Mouse (Mus musculus) megakaryocyte progenitor cell, adult 5-6 weeks (primary cell): ENCODE data around the gene Adgb. TPM values are rescaled to one million over a fixed set of nuclear protein-coding genes. Genes with fewer than 3 reads are reported as not detected.
"Not testable (repeated sequence)": the region's sequence is repeated elsewhere in the genome, so short reads cannot be mapped to it uniquely, and the experiment has no call there.

ENCODE experiments used
- ATAC-seq: replicated peaks from 2 replicates; pipeline ENCODE4 v1.8.0; 2016; ENCODE audit warnings: mild to moderate bottlenecking, moderate TSS enrichment, inconsistent platforms; ENCODE audit not compliant: poor library complexity
- total RNA-seq, 2 experiments: library from RNA; stranded (forward) in 1 of 2; stranded (reverse) in 1 of 2; fragments of 157-497, 149-512 nt in 1 of 2; fragments of 200-1000 nt in 1 of 2; gene quantifications; 2 replicates each; pipeline versions ENCODE4 v1.2.3 to v1.2.4; 2015 to 2017

Adgb gene
- total RNA-seq (2015) = 0.72 and 1.3 TPM in 2 replicates
- total RNA-seq (2017) = 0.21 and 0.51 TPM in 2 replicates

DNA sequence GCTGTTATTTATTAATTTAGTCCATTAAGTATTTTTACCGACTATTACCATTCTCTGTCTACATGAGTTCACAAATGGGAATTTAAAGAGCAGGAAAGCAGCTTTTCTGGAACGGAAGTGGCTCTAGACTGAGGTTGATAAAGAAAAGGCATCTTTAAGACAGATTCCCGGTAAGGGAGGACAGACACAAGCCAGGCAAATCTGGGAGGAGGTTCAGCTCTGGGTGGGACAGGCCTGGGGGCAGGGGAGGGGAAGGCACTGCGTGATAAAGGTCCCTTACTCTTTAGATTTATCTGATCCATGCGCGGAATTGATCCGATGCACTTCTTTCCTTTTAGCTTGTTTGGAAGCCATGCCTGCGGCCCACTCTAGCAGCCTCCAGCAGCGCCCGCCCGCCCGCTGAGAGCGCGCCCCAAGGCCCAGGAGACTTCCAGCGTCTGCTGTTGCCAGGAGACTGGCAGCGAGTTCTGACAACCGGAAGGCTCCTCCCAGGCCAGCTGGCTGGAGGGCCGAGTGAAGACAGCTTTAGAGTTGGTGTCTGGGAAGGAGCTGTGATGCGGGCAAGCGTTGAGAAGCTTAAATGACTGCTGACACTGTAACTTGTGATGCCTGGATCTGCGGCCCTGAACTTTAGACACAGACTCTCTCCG, at the start of gene Adgb:
Adgb (minus strand) TSS at position 366 of the 650 bp plus-strand sequence.
- ATAC-seq = peak; percentile 71

DNA sequence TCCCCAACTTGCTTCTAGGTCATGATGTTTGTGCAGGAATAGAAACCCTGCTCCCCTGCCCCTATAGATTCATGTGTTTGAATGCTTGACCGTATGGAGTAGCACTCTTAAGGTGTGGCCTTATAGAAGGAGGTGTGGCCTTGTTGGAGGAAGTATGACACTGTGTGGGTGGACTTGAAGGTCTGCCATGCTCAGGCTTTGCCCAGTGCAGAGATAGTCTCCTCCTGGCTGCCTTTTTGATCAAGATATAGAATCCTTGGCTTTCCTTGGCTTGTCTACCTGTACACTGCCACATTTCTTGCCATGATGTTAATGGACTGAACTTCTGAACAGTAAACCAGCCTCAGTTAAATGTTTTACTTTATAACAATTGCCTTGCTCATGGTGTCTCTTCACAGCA, 8.0 kb upstream of the Adgb start:
- no peak for ATAC-seq

DNA sequence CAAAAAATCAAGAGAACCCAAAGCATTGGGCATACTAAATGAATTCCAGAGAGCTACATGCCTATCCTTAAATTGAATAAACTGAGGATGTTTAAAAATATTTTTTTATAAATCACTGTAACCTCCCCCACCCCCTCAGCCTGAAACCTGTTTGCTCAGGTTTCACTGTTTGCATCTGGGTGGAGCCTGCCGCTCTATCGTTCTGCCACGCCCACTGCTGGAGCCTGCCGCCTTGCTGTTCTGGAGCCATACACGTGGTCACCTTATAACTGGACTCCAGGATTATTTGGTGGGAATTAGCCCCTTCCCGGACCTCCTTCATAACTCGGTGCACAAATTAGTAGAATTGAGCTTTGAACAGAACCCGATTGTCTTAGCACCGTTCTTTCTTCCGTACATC, 5.3 kb upstream of the Adgb start:
- not testable (repeated sequence) for ATAC-seq

DNA sequence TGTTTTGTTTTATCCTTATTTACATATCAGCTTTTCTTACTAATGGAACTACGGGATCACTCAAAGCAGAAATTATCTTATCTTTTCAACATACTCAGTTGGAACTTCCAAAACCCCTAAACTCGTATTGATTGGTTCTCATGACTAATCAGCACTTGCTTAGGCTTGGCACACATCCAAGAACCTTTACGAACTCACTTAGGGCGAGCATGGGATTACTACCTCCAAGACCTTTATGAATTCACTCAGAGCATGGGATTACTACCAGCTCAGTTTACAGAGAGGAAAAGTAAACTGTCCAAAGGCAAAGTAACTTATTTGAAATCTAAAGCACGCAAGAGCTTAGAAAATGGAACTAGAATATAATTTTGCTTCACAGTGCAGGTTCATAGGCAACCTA, 4.8 kb upstream of the Adgb start:
- no peak for ATAC-seq

DNA sequence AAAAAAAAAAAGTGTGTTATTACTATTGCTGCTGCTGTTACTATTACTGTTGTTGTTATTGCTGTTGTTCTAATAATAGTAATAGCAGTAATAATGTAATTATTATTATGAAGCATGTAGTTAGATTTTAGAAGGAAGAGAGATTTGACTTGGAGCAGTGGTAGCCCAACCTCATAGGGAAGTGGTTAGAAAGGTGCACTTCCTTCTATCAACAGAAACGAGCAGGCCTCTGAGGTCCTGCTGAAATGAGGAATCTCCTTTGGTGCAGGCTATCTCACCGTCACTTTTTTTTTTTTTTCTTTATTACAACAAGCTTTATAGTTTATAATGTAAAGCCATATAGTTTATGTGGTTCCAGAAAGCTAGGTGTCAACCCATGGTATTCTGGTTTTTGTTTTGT, 4.4 kb upstream of the Adgb start:
- ATAC-seq = peak; percentile 83

DNA sequence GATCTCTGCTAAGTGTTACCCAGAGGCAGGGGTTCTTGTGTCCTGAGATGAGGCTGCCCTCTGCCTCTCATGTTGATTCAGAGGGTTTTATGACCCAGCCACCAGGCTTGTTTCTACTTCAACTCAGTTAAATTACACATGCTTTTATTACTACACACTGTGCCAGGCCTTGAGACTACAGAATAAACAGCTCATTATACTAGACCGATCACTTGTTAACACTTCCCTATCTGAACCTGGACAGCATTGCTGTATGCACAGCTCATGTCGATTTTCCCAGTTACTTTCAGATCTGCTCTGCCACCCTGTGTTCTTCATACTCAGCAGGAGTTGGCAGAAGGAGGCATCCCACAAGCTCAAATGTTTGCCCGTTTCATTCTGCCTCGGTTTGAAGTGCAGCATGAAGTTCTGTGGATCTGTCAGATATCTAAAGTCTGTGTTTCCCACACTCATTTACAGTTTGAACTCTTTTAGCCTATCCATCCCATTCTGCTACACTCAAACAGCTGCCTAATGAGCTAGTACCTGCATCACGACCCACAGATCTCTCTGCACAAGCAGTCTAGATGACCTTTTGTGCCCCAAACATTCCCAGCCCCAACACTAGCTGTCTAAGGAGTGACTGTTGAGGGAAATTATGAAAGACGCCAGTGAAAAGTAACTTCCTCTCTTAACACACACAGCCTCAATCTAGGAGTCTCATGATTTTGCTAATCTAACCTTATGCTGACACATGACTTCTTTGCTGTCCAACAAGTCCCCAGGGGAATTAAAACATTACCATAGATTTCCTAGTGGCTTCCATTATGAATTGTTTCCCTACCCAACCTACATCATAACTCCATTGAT, 3.2 kb downstream of the Adgb start:
- ATAC-seq = peak; percentile 74

DNA sequence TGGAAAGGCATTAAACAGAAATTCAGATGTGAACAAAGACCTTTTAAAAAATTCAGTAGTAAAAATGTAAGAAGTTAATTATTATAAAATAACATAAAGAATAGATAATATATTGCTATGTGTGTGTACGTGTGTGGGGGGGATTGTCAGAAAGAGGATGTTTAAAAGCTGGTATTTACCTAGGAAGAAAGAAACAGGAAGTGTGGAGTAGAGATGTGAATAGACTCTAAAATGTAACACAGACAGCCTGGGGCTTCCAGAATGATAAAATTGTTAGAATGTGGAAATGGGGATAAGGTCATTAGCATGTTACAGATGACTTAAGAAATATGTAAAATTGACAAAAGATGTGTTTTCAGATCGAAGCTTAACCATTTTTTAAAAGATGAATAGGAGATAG, 12.0 kb downstream of the Adgb start:
- peak; percentile 64 for ATAC-seq

DNA sequence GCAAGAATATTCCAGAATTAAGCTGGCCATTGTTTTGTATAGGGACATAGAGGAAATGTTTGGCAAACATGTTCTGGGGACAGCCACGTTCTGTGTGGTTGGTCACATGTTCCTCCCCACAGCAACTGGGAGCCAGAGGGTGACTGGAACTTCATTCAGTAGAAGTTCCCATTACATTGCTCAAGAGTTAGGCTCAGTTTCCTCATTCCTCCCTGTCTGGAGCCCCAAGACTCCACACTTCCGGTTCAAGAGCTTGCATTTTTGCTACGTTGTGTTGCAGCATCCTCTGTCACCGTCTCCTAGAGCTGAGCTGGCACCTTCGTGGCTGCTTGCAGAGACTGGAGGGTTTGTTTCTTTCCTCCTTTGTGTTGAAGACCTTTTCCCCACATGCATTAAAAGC, 15.1 kb downstream of the Adgb start:
- ATAC-seq = peak; percentile 98

DNA sequence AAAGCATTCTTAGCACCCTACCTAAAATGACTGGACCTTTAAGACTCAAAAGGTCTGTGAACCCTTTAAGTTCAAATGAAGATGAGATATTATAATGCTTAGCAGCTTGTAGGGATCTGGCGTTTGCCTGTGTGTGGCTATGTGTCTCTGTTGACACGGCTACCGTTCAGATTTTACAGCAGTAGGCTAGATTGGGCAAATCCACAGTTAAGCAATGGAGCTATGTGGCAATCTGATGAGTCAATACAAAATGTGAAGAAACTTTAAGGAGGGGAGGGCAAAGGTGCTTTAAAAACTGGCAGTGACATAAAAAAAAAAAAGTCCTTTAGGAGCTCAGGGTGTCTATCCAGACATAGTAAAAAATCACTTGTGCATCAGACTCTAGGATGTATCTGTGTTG, 23.1 kb downstream of the Adgb start:
- peak; percentile 100 for ATAC-seq

DNA sequence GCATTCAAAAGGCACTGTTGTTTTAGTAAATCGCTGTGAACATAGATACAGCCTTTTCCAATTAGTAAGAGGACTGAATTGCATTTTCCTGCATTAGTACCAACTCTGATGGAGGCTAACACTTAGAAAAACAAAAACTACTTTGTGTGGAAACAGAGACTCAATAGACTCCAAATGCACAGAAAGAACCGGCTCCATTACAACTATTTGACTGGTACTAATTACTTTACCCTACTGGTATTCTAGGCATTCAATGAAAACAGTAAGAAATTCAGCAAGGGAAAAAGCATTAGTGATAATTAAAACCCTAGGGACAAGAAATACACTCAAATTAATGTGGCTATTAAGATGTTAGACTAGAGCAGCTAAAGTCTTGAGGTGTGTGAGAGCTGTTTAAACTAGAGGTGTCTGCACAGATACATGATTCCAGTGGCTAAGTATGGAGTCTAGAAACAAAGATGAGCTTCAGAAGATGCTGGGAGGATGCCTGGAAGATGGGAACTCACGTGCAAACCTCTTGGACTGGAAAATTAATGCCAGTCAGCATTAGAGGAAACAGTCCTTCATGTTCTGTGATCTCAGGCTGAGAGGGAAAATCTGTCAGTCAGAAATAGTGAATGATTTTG, 27.2 kb downstream of the Adgb start:
- no peak for ATAC-seq

DNA sequence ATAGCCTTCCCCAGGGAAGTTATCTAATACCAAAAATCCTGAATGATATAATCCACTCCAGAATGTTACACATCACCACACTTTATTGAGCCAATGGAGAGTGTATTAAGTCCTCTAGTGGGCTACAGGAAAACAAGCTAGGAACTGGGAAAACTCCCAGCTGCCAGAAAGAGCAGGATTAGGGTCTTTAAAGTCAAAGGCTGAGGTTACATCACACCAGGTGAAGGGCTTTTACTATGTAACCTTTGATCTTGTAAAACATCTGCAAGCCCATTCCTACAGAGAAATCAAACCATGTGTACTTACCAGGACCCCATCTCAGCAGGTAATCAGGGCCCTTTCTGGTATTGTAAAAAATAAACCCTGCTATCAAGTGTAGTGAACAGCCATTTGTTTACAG, 28.6 kb downstream of the Adgb start:
- no peak for ATAC-seq

DNA sequence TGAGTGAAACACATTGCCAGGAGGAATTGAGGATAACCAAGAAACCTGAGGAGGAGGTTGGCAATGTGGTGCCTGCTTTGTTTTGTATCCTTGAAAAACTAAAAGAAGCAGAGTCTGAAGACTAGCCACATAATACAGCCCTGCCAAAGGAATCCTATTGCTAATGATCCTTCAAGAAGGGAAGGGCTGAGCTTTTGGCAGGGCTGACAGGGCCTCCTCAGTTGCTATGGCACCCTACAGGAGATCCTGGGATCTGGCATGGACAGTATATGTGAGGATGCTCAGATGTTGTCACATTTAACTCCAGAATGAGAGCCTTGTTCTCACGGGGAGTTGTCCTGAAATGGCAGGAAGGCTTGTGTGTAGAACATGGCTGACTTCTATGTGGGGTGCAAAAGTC, 37.1 kb downstream of the Adgb start:
- no peak for ATAC-seq

DNA sequence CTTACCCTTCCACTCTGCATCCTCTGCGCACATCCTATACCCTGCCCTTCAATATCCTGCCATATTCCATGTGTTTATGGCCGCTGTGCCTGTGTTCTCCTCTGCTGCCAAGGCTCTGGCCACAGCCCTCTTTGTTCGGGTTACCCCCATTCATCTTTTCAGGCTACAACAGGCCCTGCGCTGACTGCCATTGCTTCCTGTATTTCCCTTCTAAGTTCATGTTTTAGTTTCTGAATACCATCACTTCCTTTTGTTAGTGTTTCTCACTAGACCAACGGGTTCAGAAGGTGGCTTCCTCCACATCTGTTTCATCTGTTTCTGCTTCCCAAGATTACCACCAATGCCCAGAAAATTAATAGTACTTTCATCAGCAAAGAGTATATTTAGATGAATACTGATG, 42.5 kb downstream of the Adgb start:
- peak; percentile 77 for ATAC-seq

DNA sequence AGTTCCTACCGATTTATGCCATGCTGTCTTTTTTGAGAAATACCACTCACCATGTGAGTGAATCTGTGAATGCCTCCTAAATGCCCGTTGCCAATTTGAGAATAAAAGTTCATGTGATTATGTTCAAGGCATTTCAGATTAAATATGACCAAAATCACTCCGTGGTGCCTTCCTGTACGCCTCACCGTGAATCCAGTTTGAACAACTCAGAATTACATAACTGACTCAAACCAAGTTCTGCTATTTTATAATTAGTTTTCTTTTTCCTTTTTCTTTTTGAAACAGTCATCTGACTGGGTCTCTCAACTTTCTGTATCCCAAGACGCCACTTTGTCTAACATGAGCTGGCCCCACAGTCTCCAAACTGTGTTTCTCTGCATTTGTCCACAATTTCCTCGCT, 43.1 kb downstream of the Adgb start:
- ATAC-seq = peak; percentile 56

DNA sequence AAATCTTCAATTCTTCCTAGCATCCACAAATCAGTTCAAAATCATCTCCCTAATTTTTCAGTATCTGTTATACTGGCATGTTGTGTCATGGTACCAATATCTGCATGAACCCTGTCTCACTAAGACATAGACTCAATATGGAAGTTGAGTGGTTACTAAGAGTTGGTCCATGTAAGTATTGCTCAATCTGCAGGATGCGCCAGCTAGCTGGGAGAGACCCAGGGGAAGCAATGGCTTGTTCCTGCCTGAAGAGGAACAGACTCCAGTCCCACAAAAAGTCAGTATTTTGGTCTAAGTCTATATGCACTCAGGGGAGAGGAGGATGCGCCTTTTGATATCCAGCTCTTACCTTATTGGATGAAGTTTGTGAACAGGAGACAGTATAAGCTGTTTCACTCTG, 47.7 kb downstream of the Adgb start:
- ATAC-seq = peak; percentile 89

DNA sequence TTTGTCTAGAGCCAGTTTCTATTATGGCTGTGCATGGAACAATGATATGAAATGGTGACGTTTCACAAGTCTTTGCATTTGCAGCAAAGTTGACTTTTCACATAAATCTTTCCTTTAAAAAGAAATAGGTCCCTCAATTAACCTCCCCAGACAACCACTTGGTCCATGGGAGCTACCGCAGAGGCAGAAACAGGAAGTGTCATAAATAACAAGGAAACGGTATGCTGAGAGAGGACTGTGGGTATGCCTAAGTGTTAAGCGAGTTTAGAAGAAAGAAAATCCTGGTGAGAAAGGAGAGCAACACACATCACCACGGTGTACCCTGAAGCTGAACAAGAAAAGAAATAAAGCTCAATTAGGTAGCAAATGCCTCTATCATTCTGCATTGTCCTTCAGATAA, 61.1 kb downstream of the Adgb start:
- ATAC-seq = peak; percentile 89

DNA sequence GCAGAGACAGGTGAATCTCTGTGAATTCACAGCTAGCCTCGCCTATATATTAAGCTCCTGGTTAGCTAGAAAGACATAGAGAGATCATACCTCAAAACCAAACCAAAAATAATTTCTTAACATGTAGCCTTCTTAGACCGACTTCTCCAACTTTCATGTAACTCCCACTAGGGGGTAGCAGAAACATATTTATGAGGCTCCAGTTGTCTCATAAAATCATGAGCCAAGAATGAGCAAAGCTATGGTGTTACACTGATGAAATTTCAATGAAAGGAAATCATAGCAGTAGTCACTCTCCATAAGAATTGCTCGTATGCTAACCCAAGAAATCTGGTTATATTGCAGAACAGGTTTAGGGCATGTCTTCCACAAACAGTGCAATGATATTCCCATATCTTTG, 64.0 kb downstream of the Adgb start:
- ATAC-seq = peak; percentile 94

DNA sequence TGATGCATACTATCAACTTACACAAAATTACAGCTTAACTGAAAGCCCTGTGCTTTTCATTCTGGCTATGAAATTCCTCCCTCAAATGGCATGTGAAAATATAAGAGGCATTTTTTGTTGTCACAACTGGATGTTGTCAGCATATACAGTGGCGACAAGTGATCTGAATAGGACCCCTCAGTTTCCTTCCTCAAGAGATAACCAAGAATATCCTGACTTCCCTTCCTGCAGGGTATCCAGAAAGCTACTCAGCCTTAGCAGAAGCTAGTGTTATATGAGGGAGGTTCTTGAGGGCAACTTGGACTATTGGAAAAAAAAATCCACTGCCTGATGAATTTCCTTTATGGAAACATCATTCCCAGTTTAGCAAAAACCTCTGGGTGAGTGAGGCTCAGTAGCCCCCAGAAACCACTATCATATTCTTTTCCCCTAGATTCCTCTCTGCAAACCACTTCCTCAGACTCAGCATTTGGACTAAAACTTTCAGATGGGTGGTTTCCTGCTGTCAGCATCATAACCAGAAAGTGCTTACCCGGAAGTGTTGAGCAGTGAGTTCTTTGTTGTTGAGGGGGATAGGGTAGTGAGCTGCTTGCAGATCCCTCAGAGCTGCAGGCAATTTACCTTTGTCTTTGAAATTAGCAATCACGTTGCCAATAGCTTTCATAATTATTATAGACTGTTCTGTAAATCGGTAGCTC, 76.2 kb downstream of the Adgb start:
- peak; percentile 92 for ATAC-seq

DNA sequence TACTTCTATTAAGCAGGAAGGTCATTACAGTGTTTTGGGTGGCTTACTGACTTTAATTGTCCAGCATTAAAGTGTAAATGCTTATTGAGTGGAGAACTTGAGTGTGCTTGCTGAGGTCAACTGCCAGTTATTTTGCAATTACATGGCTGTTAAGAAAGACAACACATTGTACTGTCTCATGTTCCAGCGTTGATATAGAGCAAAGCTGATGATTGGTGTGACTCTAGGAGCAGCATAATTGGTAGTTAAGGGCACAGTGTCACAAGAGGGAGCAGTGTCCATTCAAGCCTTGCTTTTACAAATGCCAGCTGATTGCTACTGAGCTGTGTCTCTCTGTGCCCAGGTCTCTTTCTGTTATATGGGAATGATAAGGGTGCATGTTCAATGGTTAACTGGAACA, 97.5 kb downstream of the Adgb start:
- peak; percentile 75 for ATAC-seq

DNA sequence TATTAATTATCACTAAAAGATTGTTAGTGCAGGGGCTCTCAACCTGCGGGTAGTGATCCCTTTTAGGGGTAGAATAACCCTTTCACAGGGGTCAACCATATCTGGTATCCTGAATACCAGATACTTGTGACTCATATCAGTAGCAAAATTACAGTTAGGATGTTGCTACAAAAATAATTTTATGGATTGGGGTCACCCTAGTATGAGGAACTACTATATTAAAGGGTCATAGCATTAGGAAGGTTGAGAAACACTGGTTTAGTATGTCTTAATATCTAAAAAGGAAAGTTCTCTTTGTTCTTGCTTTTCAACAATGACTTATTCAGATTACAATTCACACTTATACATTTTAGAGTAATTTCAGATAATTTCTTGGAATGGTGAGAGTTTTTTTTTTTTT, 108.1 kb downstream of the Adgb start:
- peak; percentile 54 for ATAC-seq

DNA sequence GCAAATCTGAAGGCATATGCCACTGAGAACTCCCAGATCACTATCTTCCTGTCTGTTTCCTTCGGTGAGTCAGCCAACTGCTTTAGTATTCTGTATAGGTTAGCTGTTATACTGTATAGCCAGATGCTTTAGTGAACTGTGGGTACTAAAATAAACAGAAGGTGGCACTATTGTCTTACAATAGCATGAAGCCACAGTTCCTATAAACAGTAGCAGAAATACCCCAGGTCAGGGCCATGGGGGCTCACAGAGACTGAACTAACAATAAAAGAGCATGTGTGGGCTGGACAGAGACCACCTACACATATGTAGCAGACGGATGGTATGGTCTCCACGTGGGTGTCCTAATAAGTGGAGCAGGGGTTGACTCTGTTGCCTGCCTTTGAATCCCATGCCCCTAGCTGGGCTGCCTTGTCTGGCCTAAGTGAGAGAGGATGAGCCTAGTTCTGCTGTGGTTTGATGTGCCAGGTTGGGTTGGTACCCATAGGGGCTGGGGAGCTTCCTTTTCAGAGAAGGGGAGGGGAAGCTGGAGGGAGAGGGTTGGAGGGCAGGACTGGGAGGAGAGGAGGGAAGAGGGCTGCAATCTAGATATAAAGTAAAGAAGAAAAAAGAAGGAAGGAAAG, 116.4 kb downstream of the Adgb start:
- ATAC-seq = peak; percentile 94
